Mouse (Mus musculus): Measurements from ENCODE around the gene Ankrd13c.

- no peak for TF ChIP-seq CTCF (IDR thresholded peaks at IDR 0.05; ENCODE audit: low read depth)
- TF ChIP-seq EP300 (IDR thresholded peaks at IDR 0.05; ENCODE audit: low read depth): no peak
Observed at GRCm38 (mm10) chr3:157995726-157996125, 48.7 kb downstream of the Ankrd13c start.
